Mouse (Mus musculus) layer of hippocampus, postnatal 25 days (tissue): ENCODE results near the gene Rere. TPM values are rescaled to one million over a fixed set of nuclear protein-coding genes. Genes with fewer than 3 reads are reported as not detected.

ENCODE experiments used
- DNase-seq, 2 experiments: peaks; one replicate each; pipeline ENCODE4 v3.0.0; 2022; ENCODE audit warnings: mixed read lengths in 2 of 2, low spot score in 1 of 2; ENCODE audit errors: extremely low spot score in 1 of 2
- total RNA-seq, 2 experiments: library from RNA; stranded (reverse); gene quantifications; 2 replicates each; pipeline ENCODE4 v1.2.3; 2021

The Rere gene
- total RNA-seq, 2 experiments from 2014 or later = 106 to 134 TPM

DNA sequence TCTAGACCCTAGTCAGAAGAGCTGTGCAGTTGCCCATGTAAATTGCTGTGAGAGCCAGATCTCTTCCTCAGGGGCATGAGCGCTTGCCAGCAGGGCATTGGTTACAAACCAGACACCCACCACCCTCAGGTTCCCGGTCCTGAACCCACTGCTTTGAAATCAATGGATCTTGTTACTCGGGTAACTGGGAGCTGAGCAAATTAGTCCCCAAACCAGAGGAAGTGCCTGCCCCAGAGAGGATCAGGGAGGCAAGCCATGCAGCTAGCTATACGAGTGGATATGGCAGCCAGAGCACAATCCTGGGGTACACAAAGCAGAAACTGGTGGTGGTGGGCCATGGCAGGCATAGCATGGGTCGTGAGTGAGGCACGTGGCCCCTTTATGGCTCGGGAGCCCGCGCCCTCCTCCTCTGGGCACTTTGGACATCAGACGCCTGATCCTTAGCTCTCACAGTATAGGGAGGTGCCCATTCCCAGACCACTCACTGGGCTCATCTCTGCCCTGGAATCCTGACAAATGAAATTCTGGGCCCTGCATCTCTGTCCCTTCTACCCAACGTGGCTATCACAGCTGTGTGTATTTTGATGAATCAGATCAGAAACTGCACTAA lies 342.9 kb downstream of the Rere start:
- no peak for DNase-seq

DNA sequence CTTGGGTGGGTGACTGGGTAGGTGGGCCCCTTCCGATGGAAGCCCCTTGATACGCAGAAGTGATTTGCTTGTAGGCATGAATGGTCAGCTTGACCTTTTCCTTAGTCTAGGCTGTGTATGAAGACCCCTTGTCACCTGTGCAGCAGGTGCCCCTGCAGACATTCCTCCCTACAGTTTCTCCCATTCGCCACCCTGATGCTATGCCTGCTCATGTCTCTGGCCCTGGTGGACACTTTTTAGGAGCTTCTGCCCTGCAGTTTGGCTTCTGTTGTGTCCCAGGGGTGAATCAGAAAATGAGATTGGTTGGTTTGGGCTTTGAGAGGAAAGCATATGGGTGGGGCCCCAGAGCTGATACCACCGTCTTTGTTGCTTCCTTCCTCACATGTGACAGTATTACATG lies 343.5 kb downstream of the Rere start:
- DNase-seq = no peak

DNA sequence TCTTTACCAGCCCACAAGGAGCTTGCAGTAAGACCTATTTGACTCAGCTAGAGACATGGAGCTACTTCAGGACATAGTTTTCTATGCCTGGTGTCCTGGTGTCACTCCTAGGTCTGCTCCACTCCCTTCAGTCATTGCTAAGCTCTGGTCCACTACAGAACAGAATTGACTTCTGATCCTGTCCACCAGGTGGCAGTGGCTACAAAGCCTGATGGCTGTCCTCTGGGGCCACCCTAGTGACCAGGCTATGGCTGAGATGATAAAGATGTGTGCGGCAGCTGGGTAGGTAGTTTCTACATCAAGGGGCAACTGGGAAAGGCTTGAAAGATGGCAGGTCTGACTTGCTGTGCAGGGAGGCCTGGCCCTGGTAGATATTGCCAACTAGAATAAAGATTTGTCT lies 344.0 kb downstream of the Rere start:
- peak in 1 of 2 experiments; percentile 67 for DNase-seq

DNA sequence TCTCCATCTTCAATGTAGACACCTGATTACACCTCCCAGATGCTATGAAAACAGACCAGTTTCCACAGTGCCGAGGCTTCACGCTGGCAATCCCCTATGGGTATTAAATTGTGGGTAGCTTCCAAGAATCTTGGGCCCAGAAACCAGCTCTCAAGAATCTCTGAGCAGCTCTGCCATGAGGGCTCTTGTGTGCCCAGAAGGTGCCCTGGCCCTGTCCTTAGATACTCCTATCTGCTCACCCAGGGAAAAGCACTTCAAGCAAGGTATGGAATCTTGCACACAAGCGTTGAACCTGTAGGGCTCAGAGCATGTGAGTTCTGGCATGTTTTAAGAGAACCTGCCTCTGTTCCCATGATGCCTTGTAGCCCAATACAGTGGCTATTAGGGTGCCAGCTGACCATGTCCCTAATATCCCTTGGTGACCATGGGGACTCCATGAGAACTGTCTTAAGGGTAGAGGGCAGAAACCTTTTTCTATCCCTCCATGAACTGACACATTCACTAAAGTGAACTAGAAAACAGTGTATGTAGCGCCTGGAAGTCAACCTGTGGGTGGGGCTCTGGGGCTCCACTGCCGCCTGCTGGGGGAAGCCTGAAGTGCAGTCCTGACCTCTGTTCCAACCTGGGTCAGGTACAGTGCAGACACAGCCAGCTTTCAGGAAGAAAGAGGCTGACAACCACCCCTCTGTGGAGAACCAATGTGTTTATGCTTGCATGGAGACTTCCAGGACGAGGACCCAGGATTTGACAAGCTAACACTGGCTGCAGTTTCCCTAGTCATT lies 344.7 kb downstream of the Rere start:
- DNase-seq = peak; percentile 49 to 69

DNA sequence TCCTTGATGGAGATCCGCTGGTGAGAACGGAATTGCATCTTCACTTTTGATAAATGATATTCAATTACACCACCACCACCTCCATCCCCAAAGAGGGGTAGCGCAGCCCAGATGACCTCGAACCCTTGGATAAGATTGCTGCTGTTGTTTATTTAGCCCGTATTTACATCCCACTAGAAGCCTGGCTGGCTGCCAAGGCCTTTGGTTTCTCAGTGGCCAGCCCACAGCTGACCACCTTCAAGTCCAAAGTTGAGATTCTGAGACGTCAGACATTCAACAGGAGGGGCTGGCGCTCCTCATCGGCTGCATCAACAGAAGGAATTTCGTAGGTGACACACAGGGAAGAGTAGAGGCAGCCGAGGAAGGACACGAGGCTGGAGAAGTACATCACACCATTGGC lies 347.8 kb downstream of the Rere start:
- no peak for DNase-seq

DNA sequence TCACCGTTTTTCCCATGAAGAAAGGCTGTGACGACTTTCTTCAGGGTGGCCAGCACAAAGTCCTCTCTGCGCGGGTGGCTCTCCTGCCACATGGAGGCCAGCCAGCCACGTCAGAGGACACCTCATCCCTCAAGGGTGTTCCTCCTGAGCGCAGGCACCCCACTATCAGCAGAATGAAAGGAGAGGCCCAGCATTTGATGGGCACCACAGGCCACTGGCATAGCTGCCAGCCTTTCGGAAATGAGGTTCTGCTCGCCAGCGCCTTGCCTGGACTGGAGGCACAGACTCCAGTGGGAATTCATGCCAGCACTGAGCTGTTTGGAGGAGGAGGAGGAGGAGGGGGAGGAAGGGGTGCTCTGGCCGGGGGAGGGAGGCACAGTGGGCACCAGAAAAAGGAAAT lies 354.1 kb downstream of the Rere start:
- no peak for DNase-seq

DNA sequence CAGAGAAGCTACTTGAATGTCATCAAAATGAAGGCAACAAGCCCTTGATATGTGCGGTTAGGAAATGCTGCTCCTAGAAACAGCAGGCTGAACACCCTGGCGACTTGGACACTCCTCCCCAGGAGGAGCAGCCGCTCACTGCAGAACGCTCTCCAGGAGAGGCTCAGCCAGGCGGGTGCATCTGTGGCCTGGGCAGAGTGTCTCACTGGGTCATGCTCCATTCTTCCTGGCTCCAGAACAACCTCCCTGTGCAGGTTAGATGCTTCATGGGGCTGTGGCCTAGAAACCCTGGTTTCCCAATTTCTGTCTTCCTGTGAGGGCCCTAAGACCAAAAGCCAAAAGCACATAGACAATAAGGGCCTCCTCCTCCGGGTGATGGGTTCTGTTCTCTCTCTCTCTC lies 355.2 kb downstream of the Rere start:
- DNase-seq = no peak

DNA sequence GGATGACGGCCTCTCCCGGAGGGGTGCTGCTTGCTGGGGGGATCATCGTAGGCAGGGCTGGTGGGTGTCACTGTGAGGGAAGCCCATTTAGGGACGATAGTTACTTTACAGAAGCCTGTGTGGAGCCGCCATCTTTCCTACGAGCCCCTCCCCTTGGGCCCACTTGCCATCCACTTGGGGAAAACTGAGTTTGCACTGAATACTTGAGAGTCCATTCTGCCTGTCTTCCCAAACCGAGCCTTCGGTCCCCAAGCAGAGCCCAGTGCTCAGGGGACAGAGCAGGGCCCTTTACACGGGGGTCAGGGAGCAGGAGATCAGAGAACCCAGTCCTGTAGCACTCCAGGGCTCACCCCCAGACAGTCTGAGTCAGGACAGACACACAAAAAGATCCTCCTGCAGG lies 362.9 kb downstream of the Rere start:
- DNase-seq = no peak

DNA sequence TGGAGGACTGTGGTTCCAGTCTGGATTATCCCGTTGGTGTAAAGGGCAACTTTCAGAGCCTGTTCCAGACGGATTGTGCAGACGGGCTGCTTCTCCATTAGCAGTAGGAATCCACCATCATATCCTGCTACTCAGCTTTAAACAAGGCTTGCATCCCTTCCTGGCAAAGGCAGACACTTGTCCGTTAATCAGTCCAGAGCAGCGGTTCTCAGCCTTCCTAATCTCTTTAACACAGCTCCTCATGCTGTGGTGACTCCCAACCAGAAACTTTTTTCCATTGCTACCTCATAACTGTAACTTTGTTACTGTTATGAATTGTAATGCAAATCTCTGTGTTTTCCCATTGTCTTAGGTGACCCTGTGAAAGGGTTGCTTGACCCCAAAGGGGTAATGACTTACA lies 367.9 kb downstream of the Rere start:
- DNase-seq = no peak

DNA sequence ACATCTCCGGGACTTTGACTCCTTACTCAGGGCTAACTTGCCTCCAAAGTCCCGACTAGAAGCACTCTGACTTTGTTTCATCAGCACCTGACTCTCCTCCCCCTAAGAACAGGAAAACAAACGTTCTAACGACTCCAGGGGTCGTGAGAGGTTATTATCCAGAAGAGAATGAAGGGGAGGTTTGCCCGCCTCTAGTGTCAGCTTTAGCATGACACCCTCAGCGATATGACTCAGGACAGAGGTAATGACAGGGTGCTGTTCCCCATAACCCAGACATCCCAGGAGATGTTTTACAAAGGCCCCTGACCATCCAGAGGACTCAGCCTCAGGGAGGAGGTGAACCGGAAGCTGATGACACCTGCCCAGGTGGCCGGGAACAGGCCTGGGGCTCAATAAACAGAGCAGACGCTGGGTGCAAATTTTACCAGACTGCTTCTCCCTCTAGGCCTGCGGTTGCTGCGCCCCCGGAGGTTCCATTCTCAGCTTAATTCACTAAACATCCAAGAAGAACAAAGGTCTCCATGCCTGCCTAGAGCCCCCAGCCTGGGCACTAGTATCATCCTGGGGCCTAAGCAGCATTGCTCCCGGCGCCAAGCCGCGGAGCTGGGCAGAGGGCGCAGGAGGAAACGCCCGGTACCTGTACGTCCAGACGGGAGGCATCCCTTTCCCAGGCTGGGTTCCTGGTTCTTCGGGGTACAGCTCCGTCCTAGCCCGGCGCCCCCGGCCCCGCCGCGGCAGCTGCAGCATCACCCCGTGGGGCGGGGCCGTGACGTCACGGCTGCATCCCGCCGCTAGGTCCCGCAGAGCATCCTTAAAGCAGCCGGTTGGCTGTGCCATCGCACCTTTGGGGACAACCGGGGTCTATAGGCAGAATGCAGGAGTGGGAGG lies 370.2 kb downstream of the Rere start, which contains the start of gene Slc45a1:
Gene Slc45a1, minus strand, starts transcription at position 785 of the 888 bp plus-strand sequence.
- DNase-seq = peak; percentile 39 to 47

DNA sequence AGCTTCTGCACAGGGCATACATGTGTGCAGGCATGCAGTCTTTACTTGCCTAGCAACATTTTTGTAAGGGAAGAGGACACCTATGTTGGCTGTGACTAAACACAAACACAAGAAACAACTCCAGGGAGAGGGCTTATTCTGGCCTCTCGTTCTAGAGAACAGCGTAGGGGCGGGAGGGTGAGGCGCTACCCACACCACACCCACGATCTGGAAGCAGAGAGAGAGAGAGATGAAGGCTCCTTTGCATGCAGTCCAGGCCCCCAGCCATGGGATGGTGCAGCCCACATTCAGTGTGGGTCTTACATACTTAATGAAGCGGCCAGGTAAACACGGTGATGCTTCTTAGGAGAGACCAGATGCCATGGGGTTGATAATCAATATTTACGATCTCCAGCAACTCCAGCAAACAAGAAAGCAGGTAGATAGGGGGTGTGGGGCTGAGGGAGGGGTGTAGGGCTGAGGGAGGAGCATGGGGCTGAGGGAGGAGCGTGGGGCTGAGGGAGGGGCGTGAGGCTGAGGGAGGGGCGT lies 371.7 kb downstream of the Rere start:
- DNase-seq = no peak

DNA sequence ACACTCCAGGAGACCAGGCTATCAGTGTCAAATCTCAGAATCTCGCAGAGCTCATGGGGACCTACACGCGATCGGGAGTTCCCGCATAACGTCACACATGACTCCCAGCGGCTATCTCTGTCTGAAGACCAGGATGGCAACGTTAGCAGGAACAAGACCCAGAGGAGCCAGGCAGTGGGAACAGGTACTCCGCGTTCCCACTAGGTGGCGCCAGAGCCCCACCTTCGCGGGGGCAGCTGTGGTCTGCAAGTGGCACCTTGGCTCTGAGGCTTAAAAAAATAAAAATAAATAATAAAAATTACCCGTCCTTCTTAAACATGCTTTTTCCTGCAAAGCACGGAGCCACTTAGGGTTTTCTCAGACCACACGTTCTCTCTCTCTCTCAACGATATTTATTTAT lies 374.5 kb downstream of the Rere start:
- DNase-seq = peak; percentile 81 to 85

DNA sequence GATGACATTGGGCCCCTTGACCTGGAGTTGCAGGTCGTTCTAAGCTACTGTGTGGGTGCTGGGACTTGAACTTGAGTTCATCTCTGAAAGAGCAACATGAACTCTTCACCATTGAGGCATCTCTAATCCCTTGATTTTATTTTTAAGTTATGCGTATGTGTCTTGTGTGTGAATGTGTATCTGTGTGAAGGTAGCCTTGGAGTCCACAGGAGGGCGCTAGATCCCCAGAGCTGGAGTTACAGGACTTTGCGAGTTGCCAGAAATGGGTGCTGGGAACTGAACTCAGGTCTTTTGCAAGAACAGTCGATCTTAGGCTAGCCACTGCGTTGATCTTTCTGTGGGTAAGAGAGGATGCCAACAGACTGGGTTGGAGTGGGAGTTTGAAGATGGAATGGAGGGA lies 375.1 kb downstream of the Rere start:
- peak in 1 of 2 experiments; percentile 31 for DNase-seq

DNA sequence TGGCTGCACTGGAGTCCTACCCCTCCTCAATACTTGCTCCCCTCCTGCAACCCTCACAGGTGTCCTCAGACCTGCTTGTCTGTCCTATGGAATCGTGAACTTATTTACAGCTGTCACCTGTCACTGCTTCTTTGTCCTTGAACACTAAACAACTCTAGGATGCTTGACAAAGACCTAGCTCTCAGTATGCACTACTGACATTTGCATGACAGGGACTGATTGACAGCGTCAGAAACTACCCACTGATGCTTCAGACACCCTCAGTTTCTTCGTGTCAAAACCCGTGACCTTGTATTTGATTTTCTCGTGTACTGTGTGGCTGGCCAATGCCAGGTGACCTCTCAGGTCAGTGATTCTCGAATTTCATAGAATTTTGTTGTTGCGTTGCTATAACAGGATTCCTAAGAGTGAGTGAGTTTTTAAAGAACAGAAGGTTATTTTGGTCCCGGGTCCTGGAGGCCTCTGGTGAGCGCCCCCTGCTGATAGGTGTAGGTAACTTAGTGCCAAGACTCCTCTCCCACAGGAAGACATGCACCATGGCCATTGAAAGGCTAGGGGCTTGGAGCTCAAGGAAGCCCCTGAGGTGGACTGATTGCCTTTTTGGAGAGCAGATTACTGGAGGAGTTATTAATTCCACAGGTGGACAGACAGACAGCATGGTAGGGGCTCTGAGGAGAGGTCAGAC lies 378.6 kb downstream of the Rere start:
- DNase-seq = peak in 1 of 2 experiments; percentile 35

DNA sequence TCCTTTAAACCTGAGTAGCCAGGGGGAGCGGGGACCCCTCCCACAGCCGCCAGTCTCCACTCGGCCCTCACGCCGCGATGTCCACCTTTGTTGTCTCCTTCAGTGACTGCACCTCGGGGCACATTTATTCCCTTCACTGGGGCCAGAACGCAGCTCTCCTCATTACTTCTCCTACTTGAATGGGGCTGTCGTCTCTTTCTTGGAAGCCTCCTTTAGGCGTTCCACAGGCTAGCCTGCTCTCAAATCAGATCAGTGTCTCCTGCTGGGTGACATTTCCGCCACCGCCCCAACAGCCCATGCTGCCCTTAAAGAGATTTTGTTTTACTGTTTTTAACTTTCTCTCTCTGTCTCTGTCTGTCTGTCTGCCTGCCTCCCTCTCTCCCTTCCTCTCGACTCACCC lies 380.4 kb downstream of the Rere start:
- DNase-seq = no peak

DNA sequence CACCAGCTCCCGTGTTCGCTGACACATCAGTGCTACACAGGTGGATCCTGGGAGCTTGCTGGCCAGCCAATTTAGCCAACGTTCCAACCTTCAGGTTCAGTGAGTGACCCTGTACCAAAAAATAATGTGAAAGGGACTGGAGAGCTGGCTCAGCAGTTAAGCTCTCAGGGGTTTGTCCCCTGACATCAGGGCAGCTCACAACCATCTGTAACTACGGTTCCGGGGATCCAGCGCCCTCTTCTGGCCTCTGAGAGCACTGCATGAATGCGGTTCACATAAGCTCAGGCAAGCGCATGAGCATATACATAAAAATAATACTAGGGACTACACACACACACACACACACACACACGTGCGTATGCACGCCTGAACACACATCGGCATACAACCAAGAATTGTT lies 381.7 kb downstream of the Rere start:
- peak in 1 of 2 experiments; percentile 54 for DNase-seq

DNA sequence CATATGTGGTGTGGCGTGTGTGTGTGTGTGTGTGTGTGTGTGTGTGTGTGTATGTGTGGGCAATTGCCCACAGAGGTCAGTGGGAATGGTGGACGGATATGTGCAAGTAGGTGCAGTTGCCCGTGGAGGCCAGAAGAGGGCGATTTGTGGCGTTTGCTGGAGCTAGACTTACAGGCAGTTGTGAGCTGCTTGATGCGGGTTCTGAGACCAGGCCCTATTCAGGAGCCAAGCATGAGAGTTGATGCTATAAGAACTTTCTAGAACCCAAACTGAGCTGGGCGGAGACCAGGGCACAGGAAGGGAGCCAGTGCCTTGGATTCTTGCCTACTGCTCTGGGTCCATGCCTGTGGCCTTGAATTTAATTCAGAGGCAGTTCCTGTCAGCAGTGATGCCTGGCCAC lies 383.3 kb downstream of the Rere start:
- no peak for DNase-seq

DNA sequence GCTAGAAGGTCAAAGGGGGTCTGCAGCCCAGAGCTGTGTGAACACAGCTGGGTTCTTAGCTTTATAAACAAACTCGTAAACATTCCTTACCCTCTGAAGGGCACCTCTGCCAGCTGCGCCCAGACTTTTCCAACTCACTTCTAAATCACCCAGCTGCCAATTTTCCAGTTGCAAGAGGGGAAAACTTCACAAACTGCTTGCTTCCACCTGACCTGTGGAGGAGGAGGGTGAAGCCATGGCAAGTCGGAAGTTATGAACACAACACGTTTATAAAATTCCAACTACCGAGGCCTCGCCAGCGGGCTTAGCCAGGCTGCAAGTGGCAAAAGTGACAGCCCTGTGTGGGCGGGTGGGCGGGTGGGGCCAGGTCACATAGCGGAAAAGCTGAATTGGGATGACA lies 384.4 kb downstream of the Rere start:
- no peak for DNase-seq
